Mouse (Mus musculus) midbrain, embryonic 12.5 days (tissue): ENCODE measurements at regions not wholly inside any gene's neighbourhood (a gene's known extent, or its start where the extent isn't known, plus 50 kb on each side); places are given as distances from the start of the nearest gene placed in this dataset.

Source experiments
- ATAC-seq: fragments of 200-750 bp; cut with Nextera tagmentation; 2 replicates; pipeline ENCODE4 v1.8.0; 2017; ENCODE audit warnings: low read depth, moderate TSS enrichment, moderate library complexity; ENCODE audit not compliant: low FRiP score
- H3K27ac ChIP-seq: fragments of 300-500 bp; sonication (generic); replicated peaks from 2 replicates; pipeline ENCODE4 v1.5.1; 2016; ENCODE audit warnings: mild to moderate bottlenecking
- H3K27me3 ChIP-seq: fragments of 300-500 bp; sonication (generic); 2 replicates; pipeline ENCODE4 v1.6.1; 2016; ENCODE audit warnings: mild to moderate bottlenecking
- H3K36me3 ChIP-seq: fragments of 300-500 bp; sonication (generic); 2 replicates; pipeline ENCODE4 v1.6.1; 2016
- H3K4me1 ChIP-seq: fragments of 300-500 bp; sonication (generic); 2 replicates; pipeline ENCODE4 v1.6.1; 2016
- H3K4me2 ChIP-seq: fragments of 300-500 bp; sonication (generic); replicated peaks from 2 replicates; pipeline ENCODE4 v1.6.1; 2016; ENCODE audit warnings: mild to moderate bottlenecking, moderate library complexity
- H3K4me3 ChIP-seq: fragments of 300-500 bp; sonication (generic); 2 replicates; pipeline ENCODE4 v1.5.1; 2016; ENCODE audit warnings: mild to moderate bottlenecking
- H3K9ac ChIP-seq: fragments of 300-500 bp; sonication (generic); replicated peaks from 2 replicates; pipeline ENCODE4 v1.6.1; 2016; ENCODE audit warnings: mild to moderate bottlenecking, moderate library complexity
- H3K9me3 ChIP-seq: fragments of 300-500 bp; sonication (generic); 2 replicates; pipeline ENCODE4 v1.6.1; 2016; ENCODE audit warnings: mild to moderate bottlenecking
- WGBS: fragments of 180-500 bp; shearing (Covaris S2); methylation state at CpG from one replicate; pipeline ENCODE4 v1.1.7; 2016; 5-methylcytosine and 5-hydroxymethylcytosine counted together

- no peaks in the 10 kb centered on the region for H3K36me3 ChIP-seq
- 0 out of 2 replicates have a peak, but pooled peaks cover 4% of the 10 kb centered on the region for H3K4me1 ChIP-seq
- no peak overlapping the region for H3K9ac ChIP-seq
- no peaks in the 10 kb centered on the region for H3K27me3 ChIP-seq
- H3K27ac ChIP-seq = no peak overlapping the region
- no peak overlapping the region for H3K4me3 ChIP-seq
- peak; percentile 48; the same call in 1 of the 2 replicates for ATAC-seq
- 70% methylated on average over 9 of the region's 9 CpGs for WGBS
- no peaks in the 10 kb centered on the region for H3K9me3 ChIP-seq
- H3K4me2 ChIP-seq = no peak overlapping the region
Measured at GRCm38 (mm10) chr5:47273389-47274255, 709.3 kb upstream of the Slit2 start.

- Histone ChIP-seq H3K9me3 (no peaks in the 10 kb centered on the region), H3K4me3 (no peak overlapping the region), H3K27ac (no peak overlapping the region), H3K4me2 (no peak overlapping the region), H3K27me3 (no peaks in the 10 kb centered on the region), H3K4me1 (0 out of 2 replicates have a peak, but pooled peaks cover 4% of the 10 kb centered on the region), H3K36me3 (no peaks in the 10 kb centered on the region), H3K9ac (no peak overlapping the region)
- 82% methylated on average over 1 of the region's 1 CpGs for WGBS
- ATAC-seq = no peak
Measured at GRCm38 (mm10) chr5:47274256-47274638, 708.7 kb upstream of the Slit2 start.

- Histone ChIP-seq H3K27ac (no peak overlapping the region), H3K36me3 (no peaks in the 10 kb centered on the region), H3K4me3 (no peak overlapping the region), H3K9ac (no peak overlapping the region), H3K4me1 (0 out of 2 replicates have a peak, but pooled peaks cover 4% of the 10 kb centered on the region), H3K9me3 (no peaks in the 10 kb centered on the region), H3K4me2 (no peak overlapping the region), H3K27me3 (no peaks in the 10 kb centered on the region)
- peak; percentile 52 for ATAC-seq
- 38% methylated on average over 5 of the region's 5 CpGs for WGBS
Measured at GRCm38 (mm10) chr5:47276231-47277195, 706.4 kb upstream of the Slit2 start.

- Histone ChIP-seq H3K4me3 (no peak overlapping the region), H3K27ac (no peak overlapping the region), H3K9me3 (no peaks in the 10 kb centered on the region), H3K4me2 (no peak overlapping the region), H3K36me3 (no peaks in the 10 kb centered on the region), H3K4me1 (no peaks in the 10 kb centered on the region), H3K9ac (no peak overlapping the region), H3K27me3 (no peaks in the 10 kb centered on the region)
- no peak for ATAC-seq
- 90% methylated on average over 3 of the region's 3 CpGs for WGBS
Measured at GRCm38 (mm10) chr5:47279630-47280029, 703.3 kb upstream of the Slit2 start.

GRCm38 (mm10) chr5:47299602-47300001 is 683.3 kb upstream of the Slit2 start:
- no peak overlapping the region for H3K4me3 ChIP-seq
- H3K9me3 ChIP-seq = no peaks in the 10 kb centered on the region
- WGBS = 85% methylated on average over 4 of the region's 4 CpGs
- H3K27ac ChIP-seq = no peak overlapping the region
- H3K36me3 ChIP-seq = no peaks in the 10 kb centered on the region
- no peak overlapping the region for H3K9ac ChIP-seq
- H3K4me1 ChIP-seq = no peaks in the 10 kb centered on the region
- no peaks in the 10 kb centered on the region for H3K27me3 ChIP-seq
- no peak overlapping the region for H3K4me2 ChIP-seq
- ATAC-seq = no peak

GRCm38 (mm10) chr5:47317506-47317905 is 665.4 kb upstream of the Slit2 start:
- no peaks in the 10 kb centered on the region for H3K9me3 ChIP-seq
- no peak overlapping the region for H3K9ac ChIP-seq
- no peak overlapping the region for H3K27ac ChIP-seq
- H3K36me3 ChIP-seq = no peaks in the 10 kb centered on the region
- H3K4me3 ChIP-seq = no peak overlapping the region
- WGBS = 90% methylated on average over 4 of the region's 4 CpGs
- no peaks in the 10 kb centered on the region for H3K4me1 ChIP-seq
- H3K4me2 ChIP-seq = no peak overlapping the region
- no peak for ATAC-seq
- no peaks in the 10 kb centered on the region for H3K27me3 ChIP-seq

GRCm38 (mm10) chr5:47318147-47318546 is 664.8 kb upstream of the Slit2 start:
- no peak overlapping the region for H3K4me3 ChIP-seq
- H3K27me3 ChIP-seq = no peaks in the 10 kb centered on the region
- no peak overlapping the region for H3K4me2 ChIP-seq
- H3K9me3 ChIP-seq = no peaks in the 10 kb centered on the region
- H3K27ac ChIP-seq = no peak overlapping the region
- H3K36me3 ChIP-seq = no peaks in the 10 kb centered on the region
- H3K9ac ChIP-seq = no peak overlapping the region
- H3K4me1 ChIP-seq = no peaks in the 10 kb centered on the region
- ATAC-seq = no peak
- 75% methylated on average over 1 of the region's 1 CpGs for WGBS

- Histone ChIP-seq H3K4me1 (no peaks in the 10 kb centered on the region), H3K27ac (no peak overlapping the region), H3K9ac (no peak overlapping the region), H3K36me3 (no peaks in the 10 kb centered on the region), H3K27me3 (no peaks in the 10 kb centered on the region), H3K4me3 (no peak overlapping the region), H3K4me2 (no peak overlapping the region), H3K9me3 (no peaks in the 10 kb centered on the region)
- WGBS = 73% methylated on average over 2 of the region's 2 CpGs
- ATAC-seq = no peak
Measured at GRCm38 (mm10) chr5:47322511-47323167, 660.3 kb upstream of the Slit2 start.

GRCm38 (mm10) chr5:47334299-47334698 is 648.6 kb upstream of the Slit2 start:
- ATAC-seq = no peak
- 73% methylated on average over 3 of the region's 3 CpGs for WGBS

GRCm38 (mm10) chr5:47336511-47336910 is 646.4 kb upstream of the Slit2 start:
- H3K4me1 ChIP-seq = no peaks in the 10 kb centered on the region
- H3K27ac ChIP-seq = no peak overlapping the region
- H3K9me3 ChIP-seq = no peaks in the 10 kb centered on the region
- no peaks in the 10 kb centered on the region for H3K27me3 ChIP-seq
- ATAC-seq = no peak
- no peaks in the 10 kb centered on the region for H3K36me3 ChIP-seq
- no peak overlapping the region for H3K9ac ChIP-seq
- WGBS = 71% methylated on average over 1 of the region's 1 CpGs
- H3K4me2 ChIP-seq = no peak overlapping the region
- H3K4me3 ChIP-seq = no peak overlapping the region

More at GRCm38 (mm10) chr5:47334299-47334698, 648.6 kb upstream of the Slit2 start:
- Histone ChIP-seq H3K4me1 (no peaks in the 10 kb centered on the region), H3K9me3 (no peaks in the 10 kb centered on the region), H3K36me3 (no peaks in the 10 kb centered on the region), H3K4me2 (no peak overlapping the region), H3K4me3 (no peak overlapping the region), H3K27ac (no peak overlapping the region), H3K27me3 (no peaks in the 10 kb centered on the region), H3K9ac (no peak overlapping the region)

GRCm38 (mm10) chr5:47339807-47340206 is 643.1 kb upstream of the Slit2 start:
- no peak overlapping the region for H3K9ac ChIP-seq
- H3K27me3 ChIP-seq = no peaks in the 10 kb centered on the region
- no peak overlapping the region for H3K4me3 ChIP-seq
- H3K4me2 ChIP-seq = no peak overlapping the region
- no peaks in the 10 kb centered on the region for H3K4me1 ChIP-seq
- H3K9me3 ChIP-seq = no peaks in the 10 kb centered on the region
- 89% methylated on average over 6 of the region's 6 CpGs for WGBS
- no peak overlapping the region for H3K27ac ChIP-seq
- ATAC-seq = no peak
- no peaks in the 10 kb centered on the region for H3K36me3 ChIP-seq
